Mouse (Mus musculus): ENCODE results near the gene Sparcl1.

- TF ChIP-seq CTCF (IDR thresholded peaks at IDR 0.05; ENCODE audit: low read depth) (no peak), EP300 (optimal IDR thresholded peaks at IDR 0.05) (no peak)
Observed at GRCm38 (mm10) chr5:104109516-104109915, 4.0 kb downstream of the Sparcl1 start.
